Mouse (Mus musculus): ENCODE results near the gene Hfe2. TPM values are rescaled to one million over a fixed set of nuclear protein-coding genes. Genes with fewer than 3 reads are reported as not detected.

The Hfe2 gene
- polyA plus RNA-seq, 1 experiment from 2014 or later = 0.37 TPM

DNA sequence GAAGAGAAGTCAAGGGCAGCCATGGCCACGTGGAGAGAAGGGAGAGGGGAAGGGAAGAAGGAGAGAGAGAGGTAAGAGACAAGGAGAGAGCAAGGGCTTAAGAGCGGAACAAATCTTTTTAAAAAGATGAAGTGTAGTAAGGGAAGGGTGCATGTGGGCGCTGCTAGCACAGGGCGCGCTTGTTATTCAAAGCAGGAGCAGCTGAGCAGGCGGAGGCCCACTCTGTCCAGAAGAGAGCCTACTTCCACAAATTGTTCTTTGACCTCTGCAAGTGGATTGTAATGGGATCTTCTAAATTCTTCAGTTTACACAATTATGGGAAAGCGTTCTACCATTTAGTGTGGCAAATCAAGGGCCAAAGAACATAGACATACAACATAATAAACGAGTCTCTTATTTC lies 43.6 kb downstream of the Hfe2 start:
- H3K36me3 ChIP-seq (ENCODE audit: insufficient read depth, low read length) = no peaks in the 10 kb centered on the region
- no peaks in the 10 kb centered on the region for H3K9me3 ChIP-seq (ENCODE audit: low read length)
- no peak overlapping the region for H3K9ac ChIP-seq (replicated peaks; ENCODE audit: low read length)
- H3K4me2 ChIP-seq (replicated peaks; ENCODE audit: low read depth, low read length) = no peak overlapping the region
- no peak for ATAC-seq (ENCODE audit: low FRiP score, low TSS enrichment)
- H3K4me1 ChIP-seq (ENCODE audit: insufficient read depth, low read length) = peaks cover 22% of the 10 kb centered on the region
- no peaks in the 10 kb centered on the region for H3K27me3 ChIP-seq (ENCODE audit: insufficient read depth, low read length)
- H3K27ac ChIP-seq (ENCODE audit: low read length) = peak overlapping the region; percentile 15; the same call in 1 of the 2 replicates
- 71% methylated on average over 8 of the region's 8 CpGs for WGBS
- no peak overlapping the region for H3K4me3 ChIP-seq (ENCODE audit: low read length)

DNA sequence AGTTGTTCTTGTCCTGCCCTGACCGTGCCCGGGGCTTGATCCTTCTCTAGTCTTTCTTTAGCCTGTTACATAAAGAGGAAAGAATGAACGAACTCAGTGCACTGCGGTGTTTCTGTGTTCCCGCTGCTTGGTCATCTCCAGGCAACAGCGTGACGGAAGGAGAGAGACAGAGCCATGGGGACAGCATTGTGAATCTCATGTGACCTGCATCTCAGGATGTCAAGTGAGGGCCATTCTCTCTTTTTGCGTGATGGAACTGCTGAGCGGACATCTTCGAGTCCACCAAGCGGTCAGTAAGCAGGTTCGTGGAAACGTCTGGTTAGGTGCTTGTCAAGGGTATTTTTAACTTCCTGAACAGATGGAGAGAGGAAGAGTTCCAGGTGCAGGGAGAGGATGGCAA lies 44.5 kb downstream of the Hfe2 start:
- H3K27me3 ChIP-seq (ENCODE audit: insufficient read depth, low read length) = no peaks in the 10 kb centered on the region
- H3K9ac ChIP-seq (replicated peaks; ENCODE audit: low read length) = no peak overlapping the region
- peaks cover 15% of the 10 kb centered on the region for H3K4me1 ChIP-seq (ENCODE audit: insufficient read depth, low read length)
- 91% methylated on average over 13 of the region's 13 CpGs for WGBS
- no peak overlapping the region for H3K4me3 ChIP-seq (ENCODE audit: low read length)
- no peak overlapping the region for H3K27ac ChIP-seq (ENCODE audit: low read length)
- H3K9me3 ChIP-seq (ENCODE audit: low read length) = no peaks in the 10 kb centered on the region
- no peaks in the 10 kb centered on the region for H3K36me3 ChIP-seq (ENCODE audit: insufficient read depth, low read length)
- no peak for ATAC-seq (ENCODE audit: low FRiP score, low TSS enrichment)
- no peak overlapping the region for H3K4me2 ChIP-seq (replicated peaks; ENCODE audit: low read depth, low read length)

DNA sequence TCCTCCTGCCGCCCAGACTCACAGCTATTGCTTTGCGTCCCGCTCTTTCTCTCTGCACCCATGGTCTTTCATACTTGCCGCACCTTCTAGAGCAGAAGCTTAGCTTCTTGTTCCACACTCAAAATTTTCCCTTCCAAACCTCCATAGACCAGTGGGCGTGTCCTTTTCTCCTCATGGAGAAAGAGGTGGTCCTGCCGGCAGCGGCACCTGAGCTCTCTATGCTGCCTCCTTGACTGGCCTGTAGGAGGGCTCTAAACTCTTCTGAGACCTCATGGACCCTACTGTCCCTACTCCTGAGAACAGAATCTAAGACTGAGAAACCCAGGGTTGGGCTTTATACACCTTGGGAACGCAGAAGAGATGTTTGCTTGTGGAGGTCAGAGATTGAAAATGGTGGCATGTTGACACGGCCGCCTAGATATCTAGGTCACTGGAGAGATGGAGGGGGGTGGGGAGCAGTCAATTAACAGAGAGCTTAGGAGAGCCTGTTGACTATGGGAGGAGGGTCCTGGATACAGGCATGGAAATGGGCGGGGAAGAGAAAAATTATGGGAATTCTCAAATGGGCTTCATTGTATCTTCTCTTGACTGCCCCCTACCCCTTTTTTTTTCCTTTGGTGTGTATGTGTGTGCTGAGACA lies 45.1 kb downstream of the Hfe2 start:
- no peak overlapping the region for H3K4me2 ChIP-seq (replicated peaks; ENCODE audit: low read depth, low read length)
- no peaks in the 10 kb centered on the region for H3K27me3 ChIP-seq (ENCODE audit: insufficient read depth, low read length)
- ATAC-seq (ENCODE audit: low FRiP score, low TSS enrichment) = no peak
- peak overlapping the region; percentile 63; the same call in 1 of the 2 replicates for H3K27ac ChIP-seq (ENCODE audit: low read length)
- 89% methylated on average over 11 of the region's 11 CpGs for WGBS
- H3K9me3 ChIP-seq (ENCODE audit: low read length) = no peaks in the 10 kb centered on the region
- H3K36me3 ChIP-seq (ENCODE audit: insufficient read depth, low read length) = no peaks in the 10 kb centered on the region
- H3K9ac ChIP-seq (replicated peaks; ENCODE audit: low read length) = no peak overlapping the region
- peaks cover 11% of the 10 kb centered on the region for H3K4me1 ChIP-seq (ENCODE audit: insufficient read depth, low read length)
- H3K4me3 ChIP-seq (ENCODE audit: low read length) = no peak overlapping the region

DNA sequence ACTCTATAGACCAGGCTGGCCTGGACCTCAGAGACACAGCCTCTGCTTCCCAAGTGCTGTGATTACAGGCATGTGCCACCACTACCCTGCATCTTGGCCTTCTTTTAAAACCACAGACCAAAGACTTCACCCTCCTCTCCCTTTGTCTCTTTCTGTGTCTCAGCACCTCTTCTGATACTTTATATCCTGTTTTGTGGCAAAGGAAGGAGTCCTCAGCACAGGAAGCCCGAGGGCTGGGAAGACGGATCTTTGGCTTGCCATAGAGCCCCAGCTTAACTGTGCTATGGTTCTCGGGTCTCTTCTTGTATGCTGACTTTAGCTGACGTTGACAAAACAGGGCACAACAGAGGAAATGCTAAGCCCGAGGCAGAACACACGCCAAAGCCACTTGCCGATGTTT lies 45.7 kb downstream of the Hfe2 start:
- Histone ChIP-seq H3K9ac (replicated peaks; ENCODE audit: low read length) (no peak overlapping the region; the same call in 1 of the 2 replicates), H3K4me2 (replicated peaks; ENCODE audit: low read depth, low read length) (no peak overlapping the region), H3K27ac (ENCODE audit: low read length) (peak overlapping the region; percentile 63), H3K4me3 (ENCODE audit: low read length) (no peak overlapping the region), H3K27me3 (ENCODE audit: insufficient read depth, low read length) (no peaks in the 10 kb centered on the region), H3K9me3 (ENCODE audit: low read length) (no peaks in the 10 kb centered on the region), H3K36me3 (ENCODE audit: insufficient read depth, low read length) (no peaks in the 10 kb centered on the region), H3K4me1 (ENCODE audit: insufficient read depth, low read length) (peaks cover 14% of the 10 kb centered on the region)
- WGBS = 64% methylated on average over 7 of the region's 7 CpGs
- ATAC-seq (ENCODE audit: low FRiP score, low TSS enrichment) = no peak

DNA sequence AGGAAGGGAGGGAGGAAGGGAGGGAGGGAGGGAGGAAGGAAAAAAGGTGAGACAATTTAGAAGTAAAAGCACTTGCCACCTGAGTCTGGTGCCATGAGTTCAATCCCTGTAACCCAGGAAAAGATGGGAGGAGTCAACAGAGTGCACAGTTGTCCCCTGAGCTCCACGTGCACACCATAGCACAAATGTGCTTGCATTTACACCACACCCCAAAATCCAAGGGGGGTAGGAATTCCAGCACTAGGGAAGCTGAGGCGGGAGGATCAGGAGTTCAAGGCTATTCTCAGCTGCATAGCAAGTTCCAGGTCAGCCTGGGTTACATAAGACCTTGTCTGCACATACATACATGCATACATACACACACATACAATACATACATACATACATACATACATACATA lies 46.4 kb downstream of the Hfe2 start:
- Histone ChIP-seq H3K9me3 (ENCODE audit: low read length) (no peaks in the 10 kb centered on the region), H3K9ac (replicated peaks; ENCODE audit: low read length) (no peak overlapping the region), H3K27ac (ENCODE audit: low read length) (peak overlapping the region; percentile 53; the same call in 1 of the 2 replicates), H3K36me3 (ENCODE audit: insufficient read depth, low read length) (no peaks in the 10 kb centered on the region), H3K4me1 (ENCODE audit: insufficient read depth, low read length) (peaks cover 20% of the 10 kb centered on the region), H3K27me3 (ENCODE audit: insufficient read depth, low read length) (no peaks in the 10 kb centered on the region), H3K4me3 (ENCODE audit: low read length) (no peak overlapping the region), H3K4me2 (replicated peaks; ENCODE audit: low read depth, low read length) (no peak overlapping the region)
- no peak for ATAC-seq (ENCODE audit: low FRiP score, low TSS enrichment)
- WGBS = 76% methylated on average over 2 of the region's 2 CpGs

DNA sequence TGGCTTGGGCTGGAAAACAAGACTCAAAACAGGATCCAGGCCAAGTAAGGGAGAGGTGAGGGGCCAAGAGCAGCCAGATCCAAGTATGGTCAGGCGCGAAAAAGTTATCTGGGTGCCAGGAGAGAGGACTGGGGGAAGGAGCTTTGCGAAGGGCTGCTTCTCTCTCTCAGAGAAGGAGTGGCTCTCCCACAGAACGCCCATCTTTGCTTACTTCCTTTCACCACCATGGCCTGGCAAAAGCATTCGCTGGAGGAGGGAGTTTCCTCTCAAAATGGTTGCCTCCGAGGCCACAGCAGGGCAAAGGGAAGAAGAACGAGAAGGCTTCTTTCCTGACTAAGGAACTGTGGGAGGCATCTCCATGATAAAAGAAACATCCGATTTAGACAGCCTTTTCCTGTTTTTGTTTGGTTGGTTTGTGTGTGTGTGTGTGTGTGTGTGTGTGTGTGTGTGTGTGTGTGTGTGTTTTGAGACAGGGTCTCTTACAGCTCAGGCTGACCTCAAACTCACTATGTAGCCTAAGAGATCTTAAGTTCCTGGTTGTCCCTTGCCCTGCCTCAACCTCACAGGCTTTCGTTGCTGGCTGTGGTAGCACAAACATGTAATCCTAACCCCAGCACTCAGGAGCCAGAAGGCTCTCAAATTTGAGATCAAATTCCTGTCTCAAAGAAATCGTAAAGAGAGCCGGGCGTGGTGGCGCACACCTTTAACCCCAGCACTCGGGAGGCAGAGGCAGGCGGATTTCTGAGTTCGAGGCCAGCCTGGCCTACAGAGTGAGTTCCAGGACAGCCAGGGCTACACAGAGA lies 47.1 kb downstream of the Hfe2 start:
- no peak overlapping the region for H3K4me2 ChIP-seq (replicated peaks; ENCODE audit: low read depth, low read length)
- no peaks in the 10 kb centered on the region for H3K27me3 ChIP-seq (ENCODE audit: insufficient read depth, low read length)
- no peaks in the 10 kb centered on the region for H3K36me3 ChIP-seq (ENCODE audit: insufficient read depth, low read length)
- no peaks in the 10 kb centered on the region for H3K9me3 ChIP-seq (ENCODE audit: low read length)
- no peak overlapping the region for H3K4me3 ChIP-seq (ENCODE audit: low read length)
- 70% methylated on average over 16 of the region's 16 CpGs for WGBS
- peaks cover 18% of the 10 kb centered on the region for H3K4me1 ChIP-seq (ENCODE audit: insufficient read depth, low read length)
- peak overlapping the region; percentile 53 for H3K27ac ChIP-seq (ENCODE audit: low read length)
- H3K9ac ChIP-seq (replicated peaks; ENCODE audit: low read length) = no peak overlapping the region
- ATAC-seq (ENCODE audit: low FRiP score, low TSS enrichment) = no peak

DNA sequence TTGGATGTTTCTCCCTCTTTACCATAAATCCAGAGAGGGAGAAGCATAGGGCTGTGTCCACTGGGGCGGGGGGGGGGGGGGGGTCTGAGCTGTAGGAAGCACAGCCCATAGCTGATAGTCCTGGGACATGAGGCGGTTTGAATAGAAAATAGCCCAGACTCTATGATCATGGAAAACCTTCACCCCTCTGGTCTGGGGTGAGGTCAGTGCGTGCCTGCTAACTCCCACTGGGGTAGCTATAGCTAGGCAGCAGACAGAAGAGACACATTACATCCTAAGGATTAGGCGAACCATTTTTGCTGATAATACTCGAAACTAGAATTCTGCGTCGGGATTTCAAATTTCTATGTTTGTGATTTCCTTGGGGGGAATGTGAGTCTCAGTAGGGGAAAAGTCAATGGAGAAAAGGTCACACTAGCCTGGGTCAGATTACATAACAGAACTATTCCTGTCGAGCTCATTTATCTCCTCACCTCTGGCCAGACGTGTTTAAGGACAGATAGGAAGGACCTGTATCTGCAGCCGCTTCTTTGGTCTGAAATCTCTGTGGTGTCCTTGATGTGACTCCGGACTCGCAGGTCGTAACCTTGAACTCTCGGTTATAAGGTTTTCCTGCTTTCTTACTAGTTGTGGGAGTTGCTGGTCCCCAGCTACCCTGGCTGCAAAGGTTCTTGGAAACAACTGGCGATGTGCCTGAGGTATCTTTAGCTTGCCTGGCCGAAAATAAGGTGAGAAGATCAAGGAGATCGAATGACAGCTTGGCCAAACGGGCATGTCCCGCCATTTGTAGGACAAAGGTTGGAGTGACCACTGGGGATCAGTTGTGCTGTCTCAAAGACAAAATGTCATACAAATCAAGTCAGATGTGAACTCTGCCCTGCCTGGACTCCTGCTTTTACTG lies 48.9 kb downstream of the Hfe2 start:
- no peak for ATAC-seq (ENCODE audit: low FRiP score, low TSS enrichment)
- 62% methylated on average over 18 of the region's 19 CpGs for WGBS
- no peaks in the 10 kb centered on the region for H3K27me3 ChIP-seq (ENCODE audit: insufficient read depth, low read length)

DNA sequence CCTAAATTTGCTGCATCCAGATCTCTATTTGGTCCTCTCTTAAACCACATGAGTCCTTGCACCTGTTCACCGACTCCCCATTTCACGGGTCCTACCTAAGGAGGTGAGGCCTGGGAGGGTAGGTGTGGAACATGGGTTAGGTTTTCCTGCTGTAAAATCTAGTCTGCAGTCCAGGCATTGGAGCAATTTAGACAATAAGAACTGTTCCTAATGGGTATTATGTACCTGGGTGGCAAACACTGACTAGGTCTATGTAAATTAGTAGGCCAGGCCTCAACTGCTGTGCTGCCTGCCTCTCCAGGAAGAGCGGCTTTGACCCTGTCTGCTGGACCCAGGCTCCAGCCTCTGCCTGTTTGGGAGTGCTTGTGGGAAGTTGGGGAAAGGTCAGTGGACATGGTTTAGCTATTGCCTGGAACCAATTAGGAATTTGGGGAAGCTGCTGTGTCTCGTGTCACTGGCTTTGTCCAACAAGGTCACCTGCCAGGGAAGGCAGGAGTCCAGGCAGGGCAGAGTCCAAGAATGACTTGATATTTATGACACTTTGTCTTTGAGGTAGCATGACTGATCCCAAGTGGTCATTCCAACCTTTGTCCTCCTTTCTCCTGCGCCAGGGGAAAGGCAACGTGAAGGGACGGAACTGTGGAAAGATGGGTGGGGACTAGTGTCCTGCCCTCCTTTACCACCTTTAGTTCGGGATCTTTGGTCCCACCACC lies 50.5 kb downstream of the Hfe2 start:
- no peak overlapping the region for H3K9ac ChIP-seq (replicated peaks; ENCODE audit: low read length)
- peak overlapping the region; percentile 94 for H3K27ac ChIP-seq (ENCODE audit: low read length)
- H3K4me2 ChIP-seq (replicated peaks; ENCODE audit: low read depth, low read length) = no peak overlapping the region
- no peak for ATAC-seq (ENCODE audit: low FRiP score, low TSS enrichment)
- H3K9me3 ChIP-seq (ENCODE audit: low read length) = no peaks in the 10 kb centered on the region
- H3K4me3 ChIP-seq (ENCODE audit: low read length) = no peak overlapping the region
- no peaks in the 10 kb centered on the region for H3K36me3 ChIP-seq (ENCODE audit: insufficient read depth, low read length)
- H3K4me1 ChIP-seq (ENCODE audit: insufficient read depth, low read length) = peaks cover 34% of the 10 kb centered on the region
- 84% methylated on average over 8 of the region's 8 CpGs for WGBS
- H3K27me3 ChIP-seq (ENCODE audit: insufficient read depth, low read length) = no peaks in the 10 kb centered on the region

More for the DNA sequence above, 48.9 kb downstream of the Hfe2 start:
- Histone ChIP-seq H3K9me3 (ENCODE audit: low read length) (no peaks in the 10 kb centered on the region), H3K9ac (replicated peaks; ENCODE audit: low read length) (no peak overlapping the region), H3K4me3 (ENCODE audit: low read length) (no peak overlapping the region), H3K36me3 (ENCODE audit: insufficient read depth, low read length) (no peaks in the 10 kb centered on the region), H3K27ac (ENCODE audit: low read length) (no peak overlapping the region), H3K4me2 (replicated peaks; ENCODE audit: low read depth, low read length) (no peak overlapping the region), H3K4me1 (ENCODE audit: insufficient read depth, low read length) (peaks cover 27% of the 10 kb centered on the region)

DNA sequence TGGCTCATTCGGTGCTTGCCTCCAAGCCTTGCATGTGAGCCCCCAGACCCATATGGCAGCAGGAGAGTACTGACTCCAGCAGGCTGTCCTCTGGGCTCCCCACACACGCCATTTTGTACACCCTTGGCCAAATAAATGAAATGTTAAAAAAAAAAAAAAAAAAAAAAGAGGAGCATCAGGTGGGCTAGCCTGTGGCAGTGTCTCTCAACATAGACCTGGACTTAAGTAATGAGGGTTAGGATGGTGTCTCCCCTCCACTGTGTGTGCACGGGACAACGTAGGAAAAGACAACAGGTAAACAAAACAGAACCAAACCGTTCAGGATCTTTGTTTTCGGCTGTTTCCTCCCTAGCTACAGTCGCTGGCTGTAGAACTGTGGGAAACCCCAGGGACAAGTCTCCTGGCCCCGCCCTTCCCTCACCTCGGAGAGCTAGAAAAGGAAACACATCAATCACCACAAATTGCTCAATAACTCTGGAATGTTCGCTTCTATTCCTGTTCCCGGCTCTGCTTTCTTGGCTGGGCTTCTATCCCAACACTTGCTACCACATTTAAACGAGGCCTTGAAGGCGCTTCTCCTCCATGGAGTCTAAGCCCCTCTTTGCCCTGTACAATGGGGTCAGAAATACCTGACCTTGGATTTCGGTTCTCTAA lies 51.2 kb downstream of the Hfe2 start:
- Histone ChIP-seq H3K4me3 (ENCODE audit: low read length) (peak overlapping the region; percentile 14), H3K36me3 (ENCODE audit: insufficient read depth, low read length) (no peaks in the 10 kb centered on the region), H3K9me3 (ENCODE audit: low read length) (no peaks in the 10 kb centered on the region), H3K4me1 (ENCODE audit: insufficient read depth, low read length) (peaks cover 39% of the 10 kb centered on the region), H3K27ac (ENCODE audit: low read length) (peak overlapping the region; percentile 94), H3K27me3 (ENCODE audit: insufficient read depth, low read length) (no peaks in the 10 kb centered on the region; the same call in 1 of the 2 replicates), H3K9ac (replicated peaks; ENCODE audit: low read length) (peak overlapping the region; percentile 23), H3K4me2 (replicated peaks; ENCODE audit: low read depth, low read length) (peak overlapping the region; percentile 47)
- 28% methylated on average over 14 of the region's 14 CpGs for WGBS
- ATAC-seq (ENCODE audit: low FRiP score, low TSS enrichment) = peak; percentile 29

Data from kidney, embryonic 16.5 days (tissue).